Mouse (Mus musculus) forebrain, embryonic 12.5 days (tissue): ENCODE measurements around the gene Zfand3. TPM values are rescaled to one million over a fixed set of nuclear protein-coding genes. Genes with fewer than 3 reads are reported as not detected.
A peak's percentile ranks its signal among the peaks of the same experiment; 100 is the strongest.

Experiments used
- ATAC-seq: fragments of 200-750 bp; cut with Nextera tagmentation; 2 replicates; pipeline ENCODE4 v1.8.0; 2017; ENCODE audit warnings: moderate TSS enrichment; ENCODE audit not compliant: low FRiP score
- H3K27ac ChIP-seq: fragments of 300-500 bp; sonication (generic); 2 replicates; pipeline ENCODE4 v1.5.1; 2016; ENCODE audit warnings: mild to moderate bottlenecking
- H3K27me3 ChIP-seq: fragments of 300-500 bp; sonication (generic); 2 replicates; pipeline ENCODE4 v1.6.1; 2016; ENCODE audit warnings: mild to moderate bottlenecking
- H3K36me3 ChIP-seq: fragments of 300-500 bp; sonication (generic); replicated peaks from 2 replicates; pipeline ENCODE4 v1.6.1; 2016; ENCODE audit warnings: mild to moderate bottlenecking
- H3K4me1 ChIP-seq: fragments of 300-500 bp; sonication (generic); 2 replicates; pipeline ENCODE4 v1.6.1; 2016
- H3K4me2 ChIP-seq: fragments of 300-500 bp; sonication (generic); 2 replicates; pipeline ENCODE4 v1.6.1; 2016; ENCODE audit warnings: mild to moderate bottlenecking, moderate library complexity
- H3K4me3 ChIP-seq: fragments of 300-500 bp; sonication (generic); replicated peaks from 2 replicates; pipeline ENCODE4 v1.5.1; 2016; ENCODE audit warnings: mild to moderate bottlenecking
- H3K9ac ChIP-seq: fragments of 300-500 bp; sonication (generic); 2 replicates; pipeline ENCODE4 v1.6.1; 2016; ENCODE audit warnings: mild to moderate bottlenecking
- H3K9me3 ChIP-seq: fragments of 300-500 bp; sonication (generic); 2 replicates; pipeline ENCODE4 v1.6.1; 2016
- WGBS: fragments of 180-500 bp; shearing (Covaris S2); methylation state at CpG from one replicate; pipeline ENCODE4 v1.1.7; 2016; 5-methylcytosine and 5-hydroxymethylcytosine counted together
- polyA plus RNA-seq: library from polyadenylated mRNA; unstranded; fragments of >200 nt; fragmentation: Nextera tagmentation; extraction: Ambion mirVana; gene quantifications from 2 replicates; pipeline ENCODE4 v1.2.1, GENCODE M21; 2016

Gene Zfand3
- polyA plus RNA-seq, 1 experiment from 2014 or later, result 77.3 TPM

- H3K4me3 ChIP-seq, result no peak overlapping the region
- peaks cover 8% of the 10 kb centered on the region; the same call in 1 of the 2 replicates for H3K36me3 ChIP-seq
- no peak overlapping the region for H3K27ac ChIP-seq
- no peaks in the 10 kb centered on the region for H3K9me3 ChIP-seq
- no peak for ATAC-seq
- H3K4me1 ChIP-seq, result peaks cover 89% of the 10 kb centered on the region
- no peak overlapping the region for H3K9ac ChIP-seq
- WGBS, result 89% methylated on average over 26 of the region's 26 CpGs
- no peak overlapping the region for H3K4me2 ChIP-seq
- 0 out of 2 replicates have a peak, but pooled peaks cover 7% of the 10 kb centered on the region for H3K27me3 ChIP-seq
Measured at GRCm38 (mm10) chr17:30192416-30193005, 188.0 kb downstream of the Zfand3 start.

GRCm38 (mm10) chr17:30193615-30194014 lies 189.1 kb downstream of the Zfand3 start:
- H3K4me3 ChIP-seq, result no peak overlapping the region
- WGBS, result 87% methylated on average over 2 of the region's 2 CpGs
- peaks cover 8% of the 10 kb centered on the region; the same call in 1 of the 2 replicates for H3K36me3 ChIP-seq
- H3K4me2 ChIP-seq, result no peak overlapping the region
- no peaks in the 10 kb centered on the region for H3K9me3 ChIP-seq
- H3K9ac ChIP-seq, result no peak overlapping the region
- H3K4me1 ChIP-seq, result peaks cover 87% of the 10 kb centered on the region
- H3K27ac ChIP-seq, result 0 out of 2 replicates have a peak overlapping the region, but pooled peaks have one; percentile 33
- H3K27me3 ChIP-seq, result 0 out of 2 replicates have a peak, but pooled peaks cover 7% of the 10 kb centered on the region
- no peak for ATAC-seq

- ATAC-seq, result no peak
- Histone ChIP-seq H3K4me1 (peaks cover 88% of the 10 kb centered on the region), H3K27ac (0 out of 2 replicates have a peak overlapping the region, but pooled peaks have one; percentile 33)
Measured at GRCm38 (mm10) chr17:30194091-30194490, 189.6 kb downstream of the Zfand3 start.

GRCm38 (mm10) chr17:30194629-30195445 lies 190.3 kb downstream of the Zfand3 start:
- 51% methylated on average over 11 of the region's 11 CpGs for WGBS
- Histone ChIP-seq H3K36me3 (peaks cover 8% of the 10 kb centered on the region; the same call in 1 of the 2 replicates), H3K4me3 (no peak overlapping the region), H3K27me3 (0 out of 2 replicates have a peak, but pooled peaks cover 5% of the 10 kb centered on the region), H3K9me3 (no peaks in the 10 kb centered on the region), H3K27ac (peak overlapping the region; percentile 80), H3K4me1 (peaks cover 88% of the 10 kb centered on the region), H3K4me2 (no peak overlapping the region), H3K9ac (no peak overlapping the region)
- ATAC-seq, result no peak

More at GRCm38 (mm10) chr17:30194091-30194490, 189.6 kb downstream of the Zfand3 start:
- Histone ChIP-seq H3K4me2 (no peak overlapping the region), H3K27me3 (0 out of 2 replicates have a peak, but pooled peaks cover 7% of the 10 kb centered on the region), H3K9ac (no peak overlapping the region), H3K4me3 (no peak overlapping the region), H3K36me3 (peaks cover 8% of the 10 kb centered on the region; the same call in 1 of the 2 replicates), H3K9me3 (no peaks in the 10 kb centered on the region)
- WGBS, result 75% methylated on average over 3 of the region's 3 CpGs

- Histone ChIP-seq H3K27me3 (0 out of 2 replicates have a peak, but pooled peaks cover 4% of the 10 kb centered on the region), H3K36me3 (peaks cover 8% of the 10 kb centered on the region; the same call in 1 of the 2 replicates), H3K4me3 (no peak overlapping the region), H3K27ac (peak overlapping the region; percentile 80; the same call in 1 of the 2 replicates), H3K4me2 (no peak overlapping the region), H3K9ac (no peak overlapping the region), H3K4me1 (peaks cover 88% of the 10 kb centered on the region), H3K9me3 (no peaks in the 10 kb centered on the region)
- 81% methylated on average over 20 of the region's 21 CpGs for WGBS
- no peak for ATAC-seq
Measured at GRCm38 (mm10) chr17:30195591-30196183, 191.2 kb downstream of the Zfand3 start.

- H3K27ac ChIP-seq, result peak overlapping the region; percentile 36; the same call in 1 of the 2 replicates
- H3K4me1 ChIP-seq, result peaks cover 88% of the 10 kb centered on the region
- H3K4me3 ChIP-seq, result no peak overlapping the region
- no peak overlapping the region for H3K4me2 ChIP-seq
- no peak overlapping the region for H3K9ac ChIP-seq
- no peaks in the 10 kb centered on the region for H3K9me3 ChIP-seq
- ATAC-seq, result no peak
- whole genome bisulfite sequencing, result 62% methylated on average over 17 of the region's 17 CpGs
- no peaks in the 10 kb centered on the region for H3K27me3 ChIP-seq
- peaks cover 8% of the 10 kb centered on the region; the same call in 1 of the 2 replicates for H3K36me3 ChIP-seq
Measured at GRCm38 (mm10) chr17:30196401-30197279, 192.1 kb downstream of the Zfand3 start.

GRCm38 (mm10) chr17:30197280-30198030 lies 192.9 kb downstream of the Zfand3 start:
- Histone ChIP-seq H3K27me3 (no peaks in the 10 kb centered on the region), H3K36me3 (peaks cover 8% of the 10 kb centered on the region; the same call in 1 of the 2 replicates), H3K9me3 (no peaks in the 10 kb centered on the region), H3K9ac (no peak overlapping the region), H3K27ac (peak overlapping the region; percentile 36; the same call in 1 of the 2 replicates), H3K4me3 (no peak overlapping the region), H3K4me2 (no peak overlapping the region), H3K4me1 (peaks cover 90% of the 10 kb centered on the region)
- 70% methylated on average over 12 of the region's 12 CpGs for WGBS
- ATAC-seq, result no peak

GRCm38 (mm10) chr17:30198422-30198821 lies 193.9 kb downstream of the Zfand3 start:
- WGBS, result 74% methylated on average over 10 of the region's 10 CpGs
- H3K4me1 ChIP-seq, result peaks cover 92% of the 10 kb centered on the region
- no peak overlapping the region for H3K9ac ChIP-seq
- H3K4me3 ChIP-seq, result no peak overlapping the region
- H3K36me3 ChIP-seq, result no peaks in the 10 kb centered on the region; the same call in 1 of the 2 replicates
- no peak overlapping the region for H3K4me2 ChIP-seq
- H3K27me3 ChIP-seq, result no peaks in the 10 kb centered on the region
- no peak overlapping the region for H3K27ac ChIP-seq
- H3K9me3 ChIP-seq, result no peaks in the 10 kb centered on the region
- no peak for ATAC-seq

GRCm38 (mm10) chr17:30199374-30200247 lies 195.1 kb downstream of the Zfand3 start:
- Histone ChIP-seq H3K4me3 (no peak overlapping the region), H3K27me3 (no peaks in the 10 kb centered on the region), H3K4me1 (peaks cover 95% of the 10 kb centered on the region), H3K36me3 (no peaks in the 10 kb centered on the region; the same call in 1 of the 2 replicates), H3K4me2 (no peak overlapping the region), H3K27ac (no peak overlapping the region), H3K9ac (no peak overlapping the region), H3K9me3 (no peaks in the 10 kb centered on the region)
- ATAC-seq, result no peak
- 82% methylated on average over 13 of the region's 13 CpGs for WGBS

GRCm38 (mm10) chr17:30200283-30200682 lies 195.8 kb downstream of the Zfand3 start:
- no peaks in the 10 kb centered on the region for H3K36me3 ChIP-seq
- H3K9ac ChIP-seq, result peak overlapping the region; percentile 17; the same call in 1 of the 2 replicates
- no peaks in the 10 kb centered on the region for H3K27me3 ChIP-seq
- no peak overlapping the region for H3K27ac ChIP-seq
- H3K9me3 ChIP-seq, result no peaks in the 10 kb centered on the region
- H3K4me1 ChIP-seq, result peaks cover 94% of the 10 kb centered on the region
- 90% methylated on average over 4 of the region's 4 CpGs for WGBS
- no peak overlapping the region for H3K4me2 ChIP-seq
- no peak for ATAC-seq
- no peak overlapping the region for H3K4me3 ChIP-seq
